In genomic region chr3:88191146-88191545, GRCm38 (mm10) we compare ENCODE assay signal across 14 mouse cellular contexts. TPM values are rescaled to one million over a fixed set of nuclear protein-coding genes. Genes with fewer than 3 reads are reported as not detected.
DNase-seq lines count a peak whose midpoint lies in the region; ATAC-seq and TF ChIP-seq lines count a peak whose summit lies in the region.
"Had no signal": no experiment of that assay in that cellular context is flagged by ENCODE, and none has a peak within 500 bp of the region (broad histone marks: within the 10 kb centered on the region; RNA-seq: fewer than 3 reads in every experiment).

No protein-coding gene starts in this region.

- no peaks in the 10 kb centered on the region for H3K4me1 ChIP-seq in lung, embryonic 14.5 days (ENCODE audit: insufficient read depth)
- no peaks in the 10 kb centered on the region; the same call in 1 of the 2 replicates for H3K4me1 ChIP-seq in bone marrow, adult 2 months (ENCODE audit: control insufficient read depth, insufficient read depth, low read length)
- H3K4me1 ChIP-seq: limb, embryonic 15.5 days; midbrain, embryonic 10.5 days; stomach, embryonic 15.5 days had no signal

- H3K4me3 ChIP-seq in lung, embryonic 14.5 days (ENCODE audit: low read depth, low read length), result no peak overlapping the region
- H3K4me3 ChIP-seq in bone marrow, adult 2 months (replicated peaks; ENCODE audit: control insufficient read depth, low read depth, low read length), result no peak overlapping the region
- H3K4me3 ChIP-seq: limb, embryonic 15.5 days; midbrain, embryonic 10.5 days; stomach, embryonic 15.5 days had no signal

- TF ChIP-seq CTCF in lung, embryonic 14.5 days (IDR thresholded peaks at IDR 0.05; ENCODE audit: low read depth), result peak; percentile 25
- TF ChIP-seq CTCF in bone marrow, adult 2 months (IDR thresholded peaks at IDR 0.05; ENCODE audit: control insufficient read depth, insufficient read depth, low read length), result 0 out of 2 replicates have a peak, but pooled peaks have one; percentile 22

- TF ChIP-seq POLR2A in bone marrow, adult 2 months (IDR thresholded peaks at IDR 0.05; ENCODE audit: borderline replicate concordance, control insufficient read depth, low read depth, low read length), result no peak

- no peak overlapping the region for H3K9ac ChIP-seq in lung, embryonic 14.5 days
- H3K9ac ChIP-seq: limb, embryonic 15.5 days; stomach, embryonic 15.5 days had no signal

- WGBS in lung, embryonic 14.5 days, result 19% methylated on average over 3 of the region's 3 CpGs
- WGBS in bone marrow, adult 2 months, result 4% methylated on average over 3 of the region's 3 CpGs

- peak; percentile 24 to 43 for DNase-seq in cerebellum, postnatal 25 days
- DNase-seq in cerebellum, adult 8-10 months, result no peak
- DNase-seq in lung, embryonic 14.5 days, result no peak
- no peak for DNase-seq in lung, postnatal 10 days
- DNase-seq in frontal cortex, postnatal 36 days (ENCODE audit: low spot score in 2 of 2), result no peak
- no peak for DNase-seq in kidney, postnatal 25 days
- DNase-seq: adrenal gland, postnatal 14 days; gastrocnemius, postnatal 10 days; heart, postnatal 14 days had no signal

- no peaks in the 10 kb centered on the region for H3K9me3 ChIP-seq in lung, embryonic 14.5 days (ENCODE audit: low read depth, low read length)
- H3K9me3 ChIP-seq: limb, embryonic 15.5 days; stomach, embryonic 15.5 days had no signal

- H3K36me3 ChIP-seq in lung, embryonic 14.5 days (ENCODE audit: insufficient read depth), result no peaks in the 10 kb centered on the region
- H3K36me3 ChIP-seq: limb, embryonic 15.5 days; midbrain, embryonic 10.5 days; stomach, embryonic 15.5 days had no signal

- peaks cover 24% of the 10 kb centered on the region for H3K27me3 ChIP-seq in lung, embryonic 14.5 days (ENCODE audit: insufficient read depth, low read length)

- no peak for ATAC-seq in lung, embryonic 14.5 days (ENCODE audit: insufficient read depth)
- peak; percentile 40; the same call in 1 of the 2 replicates for ATAC-seq in neutrophil, adult 5-6 weeks (ENCODE audit: extremely low read depth, insufficient number of reproducible peaks, low FRiP score, poor library complexity, severe bottlenecking)

- no peak overlapping the region for H3K4me2 ChIP-seq in lung, embryonic 14.5 days
- H3K4me2 ChIP-seq: limb, embryonic 15.5 days; stomach, embryonic 15.5 days had no signal

- no peak overlapping the region for H3K27ac ChIP-seq in lung, embryonic 14.5 days (ENCODE audit: low read depth)
- H3K27ac ChIP-seq in bone marrow, adult 2 months (ENCODE audit: control insufficient read depth, insufficient read depth, low read depth, low read length, poor library complexity), result no peak overlapping the region
- H3K27ac ChIP-seq: limb, embryonic 15.5 days; midbrain, embryonic 10.5 days; stomach, embryonic 15.5 days had no signal

RNA-seq across cellular contexts. Expression of gene Mef2d, which starts 49.0 kb away (rescaled TPM):
- 24.7 and 25.4 TPM in 2 replicates for polyA plus RNA-seq in lung, embryonic 14.5 days (2014; fragmentation: Nextera tagmentation; extraction: Ambion mirVana)
- polyA plus RNA-seq in bone marrow, adult 2 months (2011; ENCODE audit: insufficient read depth, insufficient read length, low replicate concordance, missing spikeins), result 39.7 and 64.7 TPM in 2 replicates
- 120 and 162 TPM in 2 replicates for total RNA-seq in neutrophil, adult 5-6 weeks (2017)

Comparison
In these comparisons a context has a peak if more than half of its experiments do, and no peak if none do; other contexts are left out.
1. DNase-seq: peak in cerebellum, postnatal 25 days (2 of 2); none in cerebellum, adult 8-10 months (single experiment), lung, embryonic 14.5 days (single experiment), lung, postnatal 10 days (single experiment), frontal cortex, postnatal 36 days (0 of 2) and kidney, postnatal 25 days (0 of 2).